In genomic region chr8:85036718-85037365, GRCm38 (mm10) we compare ENCODE assay signal across 8 mouse cellular contexts. TPM values are rescaled to one million over a fixed set of nuclear protein-coding genes. Genes with fewer than 3 reads are reported as not detected.
DNase-seq lines count a peak whose midpoint lies in the region; ATAC-seq and TF ChIP-seq lines count a peak whose summit lies in the region.

Gene Tnpo2, plus strand, starts transcription at chr8:85036915.

- no peaks in the 10 kb centered on the region for H3K27me3 ChIP-seq in kidney, embryonic 14.5 days (ENCODE audit: control insufficient read depth, insufficient read depth, low read length)
- H3K27me3 ChIP-seq in limb, embryonic 15.5 days = no peaks in the 10 kb centered on the region

- H3K9me3 ChIP-seq in kidney, embryonic 14.5 days (ENCODE audit: control insufficient read depth, low read length) = no peaks in the 10 kb centered on the region
- no peaks in the 10 kb centered on the region for H3K9me3 ChIP-seq in limb, embryonic 15.5 days

- H3K27ac ChIP-seq in bone marrow macrophage, adult 2 months (ENCODE audit: insufficient read depth, low read depth, low read length) = peak within 1 kb of the TSS; percentile 96
- H3K27ac ChIP-seq in embryonic fibroblast, embryonic 13.5 days (ENCODE audit: insufficient read depth, low read length) = peak within 1 kb of the TSS; percentile 96
- H3K27ac ChIP-seq in kidney, embryonic 14.5 days (ENCODE audit: low read depth, low read length) = peak within 1 kb of the TSS; percentile 96
- peak within 1 kb of the TSS; percentile 100 for H3K27ac ChIP-seq in limb, embryonic 15.5 days

- no peak for TF ChIP-seq CTCF in bone marrow macrophage, adult 2 months (IDR thresholded peaks at IDR 0.05; ENCODE audit: low read depth, low read length)
- no peak for TF ChIP-seq CTCF in embryonic fibroblast, embryonic 13.5 days (IDR thresholded peaks at IDR 0.05; ENCODE audit: borderline replicate concordance, insufficient read depth, low read length)

- H3K36me3 ChIP-seq in kidney, embryonic 14.5 days (ENCODE audit: control insufficient read depth, insufficient read depth, low read length) = peaks cover 38% of the 10 kb centered on the region
- peaks cover 41% of the 10 kb centered on the region for H3K36me3 ChIP-seq in limb, embryonic 15.5 days

- TF ChIP-seq POLR2A in bone marrow macrophage, adult 2 months (IDR thresholded peaks at IDR 0.05; ENCODE audit: borderline replicate concordance, low read depth, low read length) = no peak
- TF ChIP-seq POLR2A in embryonic fibroblast, embryonic 13.5 days (IDR thresholded peaks at IDR 0.05; ENCODE audit: low read depth, low read length) = peak; percentile 69; the same call in 1 of the 2 replicates

- ATAC-seq in kidney, embryonic 14.5 days (ENCODE audit: low FRiP score, low TSS enrichment) = peak; percentile 92
- ATAC-seq in limb, embryonic 15.5 days (ENCODE audit: insufficient number of reproducible peaks, low FRiP score, low TSS enrichment, low read depth) = peak; percentile 92

- peak within 1 kb of the TSS; percentile 86 for H3K4me2 ChIP-seq in kidney, embryonic 14.5 days (replicated peaks; ENCODE audit: low read depth, low read length)
- peak within 1 kb of the TSS; percentile 86 for H3K4me2 ChIP-seq in limb, embryonic 15.5 days

- under 1% methylated on average over 59 of the region's 59 CpGs for WGBS in kidney, embryonic 14.5 days
- WGBS in limb, embryonic 15.5 days = under 1% methylated on average over 57 of the region's 59 CpGs

- peak within 1 kb of the TSS; percentile 91 for H3K4me3 ChIP-seq in bone marrow macrophage, adult 2 months (ENCODE audit: insufficient read depth, low read length)
- H3K4me3 ChIP-seq in embryonic fibroblast, embryonic 13.5 days (ENCODE audit: insufficient read depth, low read length) = peak within 1 kb of the TSS; percentile 99
- peak within 1 kb of the TSS; percentile 89 for H3K4me3 ChIP-seq in kidney, embryonic 14.5 days (ENCODE audit: low read length)
- peak within 1 kb of the TSS; percentile 77 for H3K4me3 ChIP-seq in limb, embryonic 15.5 days

- peaks cover 12% of the 10 kb centered on the region for H3K4me1 ChIP-seq in bone marrow macrophage, adult 2 months (ENCODE audit: control insufficient read depth, insufficient read depth, low read length)
- peaks cover 19% of the 10 kb centered on the region for H3K4me1 ChIP-seq in embryonic fibroblast, embryonic 13.5 days (ENCODE audit: control insufficient read depth, insufficient read depth, low read length)
- peaks cover 13% of the 10 kb centered on the region; the same call in 1 of the 2 replicates for H3K4me1 ChIP-seq in kidney, embryonic 14.5 days (ENCODE audit: control insufficient read depth, insufficient read depth, low read length)
- H3K4me1 ChIP-seq in limb, embryonic 15.5 days = peaks cover 33% of the 10 kb centered on the region

- H3K9ac ChIP-seq in kidney, embryonic 14.5 days (ENCODE audit: low read depth, low read length) = peak within 1 kb of the TSS; percentile 84
- H3K9ac ChIP-seq in limb, embryonic 15.5 days = peak within 1 kb of the TSS; percentile 92

- DNase-seq in A20 (ENCODE audit: low read depth, low spot score) = peak; percentile 96
- peak; percentile 94 for DNase-seq in heart, adult 9 months (ENCODE audit: low spot score in 2 of 2)
- DNase-seq in monocyte, adult 2 months (ENCODE audit: low read depth in 1 of 2, low spot score in 2 of 2) = peak; percentile 73 to 81
- peak; percentile 92 to 94 for DNase-seq in spleen, postnatal 36 days (ENCODE audit: low spot score in 2 of 2)

RNA-seq across cellular contexts. Expression of gene Tnpo2, which starts in this region (rescaled TPM):
- 34.0 and 44.4 TPM in 2 replicates for polyA plus RNA-seq in bone marrow macrophage, adult 2 months (2012; ENCODE audit: insufficient read depth, insufficient read length, missing spikeins)
- 106 and 120 TPM in 2 replicates for polyA plus RNA-seq in embryonic fibroblast, embryonic 13.5 days (2011; ENCODE audit: insufficient read length, low read depth, missing spikeins)
- 15.6 and 19.7 TPM in 2 replicates for polyA plus RNA-seq in kidney, embryonic 14.5 days (2014; fragmentation: Nextera tagmentation; extraction: Ambion mirVana)
- polyA plus RNA-seq in limb, embryonic 15.5 days (2015; fragmentation: Nextera tagmentation; extraction: Ambion mirVana) = 32.7 and 33.7 TPM in 2 replicates

Comparison
In these comparisons a context has a peak if more than half of its experiments do, and no peak if none do; other contexts are left out.
1. Peak in every context shown above with its lines: DNase-seq, ATAC-seq, H3K4me3 ChIP-seq and H3K27ac ChIP-seq.